Mouse (Mus musculus) myocyte (in vitro differentiated cells): Measurements from ENCODE around the gene Mt3. TPM values are rescaled to one million over a fixed set of nuclear protein-coding genes. Genes with fewer than 3 reads are reported as not detected.

Source experiments
- H3K27me3 ChIP-seq: one replicate; pipeline ENCODE4 v1.6.1; 2011; ENCODE audit not compliant: control insufficient read depth, insufficient read depth, insufficient read length
- H3K36me3 ChIP-seq: one replicate; pipeline ENCODE4 v1.6.1; 2011; ENCODE audit not compliant: control insufficient read depth, insufficient read depth
- H3K4me2 ChIP-seq: one replicate; pipeline ENCODE4 v1.6.1; 2011; ENCODE audit warnings: low read depth, control low read depth
- H3K4me3 ChIP-seq: one replicate; pipeline ENCODE4 v1.5.1; 2011; ENCODE audit warnings: mild to moderate bottlenecking, control low read depth, moderate library complexity
- H3K79me2 ChIP-seq: one replicate; pipeline ENCODE4 v1.6.1; 2011; ENCODE audit not compliant: control insufficient read depth, insufficient read depth
- H3ac ChIP-seq: one replicate; pipeline ENCODE4 v1.6.1; 2011; ENCODE audit not compliant: control insufficient read depth, insufficient read length
- CEBPB ChIP-seq: IDR thresholded peaks from 2 replicates; pipeline ENCODE4 v1.6.1; 2011; ENCODE audit warnings: mild to moderate bottlenecking, moderate library complexity; ENCODE audit not compliant: poor library complexity, insufficient read depth, severe bottlenecking
- E2F4 ChIP-seq: IDR thresholded peaks from one replicate; pipeline ENCODE4 v1.6.1; 2011; ENCODE audit warnings: mild to moderate bottlenecking, control low read depth, moderate library complexity; ENCODE audit not compliant: insufficient read depth
- MAX ChIP-seq: IDR thresholded peaks from one replicate; pipeline ENCODE4 v1.6.1; 2011; ENCODE audit warnings: low read depth, mild to moderate bottlenecking, control low read depth
- MYOD1 ChIP-seq, 3 experiments: IDR thresholded peaks; one replicate each; pipeline ENCODE4 v1.6.1; 2011; ENCODE audit warnings: control low read depth in 2 of 3, low read depth in 2 of 3, mild to moderate bottlenecking in 2 of 3, moderate library complexity in 1 of 3; ENCODE audit not compliant: insufficient read length in 2 of 3, control insufficient read depth in 1 of 3
- MYOG ChIP-seq, 3 experiments: IDR thresholded peaks; one replicate each; pipeline ENCODE4 v1.6.1; 2011; ENCODE audit warnings: control low read depth in 2 of 3, low read depth in 2 of 3, mild to moderate bottlenecking in 2 of 3; ENCODE audit not compliant: insufficient read length in 2 of 3, control insufficient read depth in 1 of 3, insufficient read depth in 1 of 3
- POLR2A ChIP-seq: IDR thresholded peaks from one replicate; pipeline ENCODE4 v1.6.1; 2011; ENCODE audit warnings: low read depth, mild to moderate bottlenecking, control low read depth, moderate library complexity; ENCODE audit not compliant: insufficient read length
- POLR2AphosphoS2 ChIP-seq: IDR thresholded peaks from one replicate; pipeline ENCODE4 v1.6.1; 2011; ENCODE audit warnings: low read depth, control low read depth; ENCODE audit not compliant: insufficient read length
- REST ChIP-seq: IDR thresholded peaks from one replicate; pipeline ENCODE4 v1.6.1; 2011; ENCODE audit warnings: mild to moderate bottlenecking, control low read depth, moderate library complexity; ENCODE audit not compliant: insufficient read depth, insufficient read length
- SRF ChIP-seq: IDR thresholded peaks from one replicate; pipeline ENCODE4 v1.6.1; 2011; ENCODE audit warnings: low read depth; ENCODE audit not compliant: control insufficient read depth, insufficient read length
- TCF12 ChIP-seq: IDR thresholded peaks from one replicate; pipeline ENCODE4 v1.6.1; 2011; ENCODE audit warnings: mild to moderate bottlenecking, control low read depth; ENCODE audit not compliant: poor library complexity, insufficient read depth, severe bottlenecking
- TCF3 ChIP-seq: IDR thresholded peaks from one replicate; pipeline ENCODE4 v1.6.1; 2011; ENCODE audit warnings: low read depth, control low read depth; ENCODE audit not compliant: insufficient read length
- USF1 ChIP-seq: IDR thresholded peaks from one replicate; pipeline ENCODE4 v1.6.1; 2011; ENCODE audit warnings: low read depth, mild to moderate bottlenecking, control low read depth, moderate library complexity
- polyA plus RNA-seq: library from polyadenylated mRNA; unstranded; fragments of >200 nt; fragmentation: generic; extraction: Trizol; gene quantifications from one replicate; pipeline ENCODE4 v1.2.1, GENCODE M21; 2012; ENCODE audit warnings: missing spikeins

Gene Mt3
- polyA plus RNA-seq, 1 experiment = 0.32 TPM

DNA sequence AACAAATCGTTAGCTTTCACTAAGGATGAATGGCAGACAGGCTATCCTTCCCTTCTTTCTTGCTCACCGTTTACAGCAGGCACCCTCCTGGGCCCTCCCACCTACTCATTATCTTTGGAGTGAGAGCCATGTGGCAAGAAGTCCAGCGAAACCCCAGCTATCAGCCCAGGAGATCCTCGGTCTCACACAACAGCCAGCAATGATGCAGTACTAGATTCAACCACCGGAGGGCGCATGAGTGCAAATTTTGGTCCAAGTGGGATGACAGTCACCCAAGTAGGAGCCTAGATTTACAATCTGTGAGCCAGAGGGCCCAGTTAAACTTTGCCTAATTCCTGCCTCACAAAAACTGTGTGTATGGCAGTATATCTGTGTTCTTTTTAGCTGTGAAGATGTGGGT lies 14.8 kb downstream of the Mt3 start:
- Histone ChIP-seq H3K79me2 (no peaks in the 10 kb centered on the region), H3K4me3 (no peak overlapping the region), H3ac (no peak overlapping the region), H3K27me3 (no peaks in the 10 kb centered on the region), H3K4me2 (peak overlapping the region; percentile 66), H3K36me3 (no peaks in the 10 kb centered on the region)
- TF ChIP-seq REST (no peak), CEBPB (no peak), TCF12 (no peak), E2F4 (no peak), MYOD1 (IDR thresholded peaks at IDR 0.05; ENCODE audit: control insufficient read depth in 1 of 3, insufficient read length in 2 of 3, low read depth in 2 of 3) (no peak), SRF (no peak), POLR2A (no peak), MYOG (IDR thresholded peaks at IDR 0.05; ENCODE audit: control insufficient read depth in 1 of 3, insufficient read depth in 1 of 3, insufficient read length in 2 of 3, low read depth in 2 of 3) (no peak), TCF3 (no peak), POLR2AphosphoS2 (no peak), MAX (no peak), USF1 (no peak)

GRCm38 (mm10) chr8:94169547-94169946 lies 17.1 kb downstream of the Mt3 start:
- no peaks in the 10 kb centered on the region for H3K27me3 ChIP-seq

GRCm38 (mm10) chr8:94171321-94171755 lies 18.9 kb downstream of the Mt3 start:
- H3ac ChIP-seq = no peak overlapping the region
- TF ChIP-seq SRF (no peak), MAX (no peak), E2F4 (no peak), MYOD1 (IDR thresholded peaks at IDR 0.05; ENCODE audit: control insufficient read depth in 1 of 3, insufficient read length in 2 of 3, low read depth in 2 of 3) (peak in 1 of 3 experiments; percentile 16)
- no peaks in the 10 kb centered on the region for H3K36me3 ChIP-seq
- H3K4me3 ChIP-seq = peak overlapping the region; percentile 77
- peak overlapping the region; percentile 94 for H3K4me2 ChIP-seq
- no peaks in the 10 kb centered on the region for H3K79me2 ChIP-seq
- no peaks in the 10 kb centered on the region for H3K27me3 ChIP-seq

More at GRCm38 (mm10) chr8:94169547-94169946, 17.1 kb downstream of the Mt3 start:
- TF ChIP-seq USF1 (no peak), MAX (no peak), POLR2A (no peak), SRF (no peak), POLR2AphosphoS2 (no peak), REST (no peak), MYOG (IDR thresholded peaks at IDR 0.05; ENCODE audit: control insufficient read depth in 1 of 3, insufficient read depth in 1 of 3, insufficient read length in 2 of 3, low read depth in 2 of 3) (no peak), CEBPB (no peak), TCF12 (no peak), TCF3 (no peak), E2F4 (no peak), MYOD1 (IDR thresholded peaks at IDR 0.05; ENCODE audit: control insufficient read depth in 1 of 3, insufficient read length in 2 of 3, low read depth in 2 of 3) (no peak)
- Histone ChIP-seq H3K79me2 (no peaks in the 10 kb centered on the region), H3K4me3 (no peak overlapping the region), H3ac (no peak overlapping the region), H3K4me2 (no peak overlapping the region), H3K36me3 (no peaks in the 10 kb centered on the region)

DNA sequence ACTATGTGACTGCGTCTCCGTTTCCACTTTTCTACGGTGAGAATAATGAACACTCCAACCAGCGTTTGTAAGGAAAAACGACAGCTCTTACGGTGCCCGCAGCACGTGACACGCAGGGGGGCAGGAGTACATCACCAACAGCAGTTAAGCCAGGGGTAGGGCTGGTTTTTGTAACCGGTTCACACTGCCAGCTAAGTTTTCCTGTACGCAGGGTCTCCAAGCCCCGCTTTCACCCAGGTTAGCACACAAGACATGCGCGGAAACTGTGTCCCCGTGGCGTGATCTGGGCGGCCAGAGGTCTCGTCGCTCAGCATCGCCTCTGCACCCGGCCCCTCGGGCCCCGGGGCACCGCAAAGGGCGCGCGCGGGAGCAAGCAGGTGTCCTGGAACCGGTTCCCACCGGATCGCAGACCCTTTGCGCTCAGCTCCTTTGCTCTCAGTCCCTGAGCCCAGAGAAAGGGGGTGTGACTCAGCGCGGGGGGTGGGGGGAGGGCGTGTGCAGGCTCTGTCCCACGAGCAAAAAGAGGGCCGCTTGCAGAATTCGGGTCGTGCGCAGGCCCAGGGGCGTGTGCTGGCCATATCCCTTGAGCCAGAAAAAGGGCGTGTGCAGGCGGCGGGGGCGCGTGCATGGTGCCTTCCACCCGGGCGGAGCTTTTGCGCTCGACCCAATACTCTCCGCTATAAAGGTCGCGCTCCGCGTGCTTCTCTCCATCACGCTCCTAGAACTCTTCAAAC lies 19.8 kb downstream of the Mt3 start, which contains the start of gene Mt2:
TSS of gene Mt2 (plus strand) at position 590 of the 734 bp plus-strand sequence.
- H3K4me3 ChIP-seq = peak within 1 kb of the TSS; percentile 77
- H3ac ChIP-seq = peak within 1 kb of the TSS; percentile 41
- H3K4me2 ChIP-seq = peak within 1 kb of the TSS; percentile 94
- H3K79me2 ChIP-seq = no peaks in the 10 kb centered on the region
- no peaks in the 10 kb centered on the region for H3K36me3 ChIP-seq
- no peaks in the 10 kb centered on the region for H3K27me3 ChIP-seq
- no peak for TF ChIP-seq TCF3
- TF ChIP-seq CEBPB = no peak
- peak in 2 of 3 experiments; percentile 0 to 37 for TF ChIP-seq MYOG (IDR thresholded peaks at IDR 0.05; ENCODE audit: control insufficient read depth in 1 of 3, insufficient read depth in 1 of 3, insufficient read length in 2 of 3, low read depth in 2 of 3)
- peak; percentile 84 for TF ChIP-seq USF1
- no peak for TF ChIP-seq MAX
- no peak for TF ChIP-seq E2F4
- no peak for TF ChIP-seq POLR2AphosphoS2
- TF ChIP-seq SRF = no peak
- TF ChIP-seq REST = no peak
- peak in 1 of 3 experiments; percentile 7 for TF ChIP-seq MYOD1 (IDR thresholded peaks at IDR 0.05; ENCODE audit: control insufficient read depth in 1 of 3, insufficient read length in 2 of 3, low read depth in 2 of 3)
- no peak for TF ChIP-seq TCF12
- TF ChIP-seq POLR2A = no peak
